Mouse (Mus musculus) intestine, embryonic 14.5 days (tissue): ENCODE measurements around the gene Obp2b. TPM values are rescaled to one million over a fixed set of nuclear protein-coding genes. Genes with fewer than 3 reads are reported as not detected.

Experiments
- ATAC-seq: fragments of 200-750 bp; cut with Nextera tagmentation; replicated peaks from 2 replicates; pipeline ENCODE4 v1.8.0; 2017; ENCODE audit warnings: low read depth, moderate number of reproducible peaks, moderate TSS enrichment, moderate library complexity; ENCODE audit not compliant: low FRiP score, low TSS enrichment
- DNase-seq: peaks from one replicate; pipeline ENCODE4 v3.0.0-alpha.2; 2018; ENCODE audit warnings: low spot score
- H3K27ac ChIP-seq: fragments of 300-500 bp; sonication (generic); 2 replicates; pipeline ENCODE4 v1.5.1; 2014; ENCODE audit warnings: low read depth, mild to moderate bottlenecking, control low read depth
- H3K27me3 ChIP-seq: fragments of 300-500 bp; sonication (generic); replicated peaks from 2 replicates; pipeline ENCODE4 v1.6.1; 2014; ENCODE audit warnings: low read length, control low read depth; ENCODE audit not compliant: control insufficient read depth, insufficient read depth
- H3K36me3 ChIP-seq: fragments of 300-500 bp; sonication (generic); 2 replicates; pipeline ENCODE4 v1.6.1; 2014; ENCODE audit warnings: low read length, control low read depth; ENCODE audit not compliant: control insufficient read depth, insufficient read depth
- H3K4me1 ChIP-seq: fragments of 300-500 bp; sonication (generic); replicated peaks from 2 replicates; pipeline ENCODE4 v1.6.1; 2014; ENCODE audit warnings: low read length, control low read depth, mixed read lengths; ENCODE audit not compliant: control insufficient read depth, insufficient read depth
- H3K4me2 ChIP-seq: fragments of 300-500 bp; sonication (generic); 2 replicates; pipeline ENCODE4 v1.6.1; 2014; ENCODE audit warnings: low read length
- H3K4me3 ChIP-seq: fragments of 300-500 bp; sonication (generic); 2 replicates; pipeline ENCODE4 v1.5.1; 2014; ENCODE audit warnings: low read depth, low read length, control low read depth, mixed read lengths
- H3K9ac ChIP-seq: fragments of 300-500 bp; sonication (generic); 2 replicates; pipeline ENCODE4 v1.6.1; 2014; ENCODE audit warnings: mild to moderate bottlenecking, low read length
- H3K9me3 ChIP-seq: fragments of 300-500 bp; sonication (generic); 2 replicates; pipeline ENCODE4 v1.6.1; 2016; ENCODE audit warnings: low read length, control low read depth; ENCODE audit not compliant: control insufficient read depth
- WGBS: fragments of 180-500 bp; shearing (Covaris S2); extraction: QIAGEN DNeasy Blood & Tissue Kit; methylation state at CpG from one replicate; pipeline ENCODE4 v1.1.7; 2014; 5-methylcytosine and 5-hydroxymethylcytosine counted together
- polyA plus RNA-seq: library from polyadenylated mRNA; unstranded; fragments of >200 nt; fragmentation: Nextera tagmentation; extraction: Ambion mirVana; gene quantifications from 2 replicates; pipeline ENCODE4 v1.2.1, GENCODE M21; 2014

Gene Obp2b
- polyA plus RNA-seq, 1 experiment from 2014 or later: not detected

DNA sequence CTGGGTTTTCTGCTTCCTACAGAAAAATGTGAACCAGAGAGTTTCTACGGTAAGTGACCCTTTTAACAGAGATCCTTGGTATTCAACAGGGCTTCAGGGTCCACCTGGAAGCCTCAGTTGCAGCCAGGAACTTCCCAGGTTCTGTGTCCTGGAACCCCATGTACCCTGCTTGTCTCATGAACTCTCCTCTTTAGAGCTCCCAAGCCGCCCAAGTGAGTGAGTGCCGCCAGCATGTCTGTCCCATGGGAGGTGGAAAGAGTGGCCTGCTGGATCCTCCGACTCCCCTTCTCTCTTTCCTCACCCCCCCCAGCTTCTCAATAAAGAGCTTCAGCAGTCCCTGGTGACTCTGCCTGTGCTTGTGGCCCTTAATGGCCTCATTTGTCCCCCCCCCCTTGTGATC lies 31.0 kb downstream of the Obp2b start:
- 85% methylated on average over 4 of the region's 4 CpGs for WGBS
- Histone ChIP-seq H3K9me3 (no peaks in the 10 kb centered on the region), H3K36me3 (no peaks in the 10 kb centered on the region), H3K4me1 (no peaks in the 10 kb centered on the region), H3K9ac (no peak overlapping the region), H3K4me2 (no peak overlapping the region), H3K4me3 (no peak overlapping the region), H3K27me3 (no peaks in the 10 kb centered on the region), H3K27ac (no peak overlapping the region)
- ATAC-seq: no peak
- no peak for DNase-seq

DNA sequence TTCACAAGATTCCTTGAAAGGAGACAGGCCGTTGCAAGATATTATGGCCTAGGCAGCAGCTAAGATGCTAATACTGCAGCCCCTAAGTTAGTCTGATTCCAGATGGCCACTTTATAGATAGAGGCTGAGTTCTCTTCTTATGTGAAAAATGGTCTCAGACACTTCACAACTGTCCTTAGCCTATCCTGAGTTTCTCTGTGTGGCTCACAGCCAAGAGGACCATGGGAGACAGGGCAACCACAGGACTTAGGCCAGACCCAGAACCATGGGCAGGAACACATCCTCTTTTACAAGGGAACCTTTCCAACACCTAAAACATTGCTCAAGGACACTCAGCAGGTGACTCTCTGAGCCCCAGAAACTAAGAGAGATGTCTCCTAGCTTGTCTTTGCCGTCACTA lies 36.7 kb downstream of the Obp2b start:
- no peak overlapping the region for H3K4me3 ChIP-seq
- no peaks in the 10 kb centered on the region for H3K4me1 ChIP-seq
- no peak for DNase-seq
- H3K27me3 ChIP-seq: no peaks in the 10 kb centered on the region
- no peak for ATAC-seq
- WGBS: 81% methylated on average over 2 of the region's 2 CpGs
- no peak overlapping the region for H3K4me2 ChIP-seq
- no peak overlapping the region for H3K9ac ChIP-seq
- H3K9me3 ChIP-seq: no peaks in the 10 kb centered on the region
- H3K36me3 ChIP-seq: no peaks in the 10 kb centered on the region
- H3K27ac ChIP-seq: no peak overlapping the region

DNA sequence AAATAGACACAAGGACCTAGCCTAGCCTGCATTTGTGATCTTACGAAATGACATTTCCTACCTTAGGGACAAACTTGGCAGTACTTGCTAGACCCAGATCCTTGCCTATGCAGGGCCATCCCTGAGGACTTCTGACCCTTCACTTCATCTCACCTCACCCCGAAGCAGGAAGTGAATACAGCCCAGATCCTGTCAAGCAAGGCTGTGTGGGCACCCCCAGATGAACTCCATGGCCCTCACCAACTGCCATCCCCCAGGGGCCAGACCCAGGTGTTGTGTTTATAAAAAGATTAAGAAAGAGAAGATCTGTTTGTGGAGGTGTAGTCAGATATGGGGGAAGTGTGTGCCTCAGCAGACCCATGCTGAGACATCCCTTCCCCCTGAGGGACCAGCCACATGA lies 37.8 kb downstream of the Obp2b start:
- 87% methylated on average over 2 of the region's 2 CpGs for WGBS
- H3K9ac ChIP-seq: no peak overlapping the region
- ATAC-seq: no peak

DNA sequence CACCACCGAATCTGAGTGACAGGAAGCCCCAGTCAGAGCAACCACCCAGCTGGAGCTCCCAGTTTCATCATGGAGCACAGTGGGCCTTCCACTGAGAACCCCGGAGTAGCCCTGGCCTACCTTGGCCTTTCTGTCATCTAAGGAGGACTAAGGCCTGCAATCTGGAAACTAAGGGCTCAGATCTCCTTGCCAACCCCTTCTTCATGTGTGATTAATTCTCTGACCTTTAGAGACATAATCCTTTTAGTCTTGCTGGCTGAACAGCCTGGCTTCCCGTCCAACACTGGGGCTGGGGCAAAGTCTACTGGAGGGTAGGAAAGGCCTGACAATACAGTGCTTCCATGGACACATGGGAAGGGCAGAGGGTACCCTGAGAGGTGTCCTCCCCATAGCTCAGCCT lies 39.2 kb downstream of the Obp2b start:
- H3K27ac ChIP-seq: no peak overlapping the region
- ATAC-seq (no peak), DNase-seq (no peak)
- H3K4me3 ChIP-seq: no peak overlapping the region
- no peak overlapping the region for H3K9ac ChIP-seq
- no peaks in the 10 kb centered on the region for H3K27me3 ChIP-seq
- H3K9me3 ChIP-seq: no peaks in the 10 kb centered on the region
- no peaks in the 10 kb centered on the region for H3K4me1 ChIP-seq
- H3K4me2 ChIP-seq: no peak overlapping the region
- no peaks in the 10 kb centered on the region for H3K36me3 ChIP-seq
- WGBS: 77% methylated on average over 3 of the region's 3 CpGs

More for the DNA sequence above, 37.8 kb downstream of the Obp2b start:
- no peak for DNase-seq
- H3K4me2 ChIP-seq: no peak overlapping the region
- H3K36me3 ChIP-seq: no peaks in the 10 kb centered on the region
- H3K9me3 ChIP-seq: no peaks in the 10 kb centered on the region
- no peak overlapping the region for H3K4me3 ChIP-seq
- H3K27ac ChIP-seq: no peak overlapping the region
- H3K4me1 ChIP-seq: no peaks in the 10 kb centered on the region
- H3K27me3 ChIP-seq: no peaks in the 10 kb centered on the region

DNA sequence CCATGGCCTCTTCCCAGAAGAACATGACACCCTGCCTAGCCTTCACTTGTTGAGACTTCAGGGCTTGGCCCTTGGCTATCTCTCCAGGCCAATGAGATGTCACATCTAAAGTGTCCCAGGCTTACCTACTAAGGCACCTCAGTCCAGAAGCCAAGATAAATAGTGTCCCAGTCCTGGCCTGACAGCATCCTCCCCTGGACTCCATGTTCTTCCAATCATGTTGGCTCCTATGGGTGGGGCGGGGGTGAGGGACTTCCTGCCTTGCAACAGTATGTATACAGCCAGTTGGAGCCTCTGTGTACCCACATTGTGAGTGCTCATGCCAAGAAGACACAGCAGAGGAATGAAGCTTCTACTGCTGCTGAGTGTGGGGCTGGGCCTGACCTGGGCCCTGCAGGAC lies 39.9 kb downstream of the Obp2b start, which contains the start of gene Lcn11:
Gene Lcn11, plus strand, starts transcription at position 301 of the 400 bp plus-strand sequence.
- no peak within 1 kb of the TSS for H3K9ac ChIP-seq
- H3K4me3 ChIP-seq: no peak within 1 kb of the TSS
- no peaks in the 10 kb centered on the region for H3K27me3 ChIP-seq
- 96% methylated on average over 1 of the region's 1 CpGs for WGBS
- H3K9me3 ChIP-seq: no peaks in the 10 kb centered on the region
- DNase-seq (no peak), ATAC-seq (no peak)
- no peaks in the 10 kb centered on the region for H3K36me3 ChIP-seq
- H3K4me1 ChIP-seq: no peaks in the 10 kb centered on the region
- H3K27ac ChIP-seq: no peak within 1 kb of the TSS
- H3K4me2 ChIP-seq: no peak within 1 kb of the TSS

DNA sequence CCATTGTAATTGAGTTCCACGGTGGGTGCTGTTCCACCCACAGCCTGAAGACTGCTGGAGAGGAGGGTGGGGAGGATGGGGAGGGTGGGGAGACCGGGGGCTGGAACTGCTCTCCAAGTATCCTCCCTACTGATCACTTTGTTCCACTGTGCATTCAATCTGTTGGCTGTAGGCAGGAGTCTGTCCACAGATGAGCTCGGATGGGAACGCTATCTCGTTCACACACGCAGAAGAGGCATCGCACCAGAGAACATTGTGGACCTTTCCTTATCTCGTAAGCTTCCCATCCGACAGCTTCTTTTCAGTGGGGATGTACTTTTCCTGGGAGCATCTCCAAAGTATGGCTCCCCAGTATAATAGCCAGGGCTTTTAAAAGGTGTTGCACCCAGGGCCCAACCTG lies 42.3 kb downstream of the Obp2b start:
- ATAC-seq (no peak), DNase-seq (no peak)
- Histone ChIP-seq H3K4me1 (no peaks in the 10 kb centered on the region), H3K4me2 (no peak overlapping the region), H3K36me3 (no peaks in the 10 kb centered on the region), H3K27ac (no peak overlapping the region), H3K4me3 (no peak overlapping the region), H3K9ac (no peak overlapping the region), H3K27me3 (no peaks in the 10 kb centered on the region), H3K9me3 (no peaks in the 10 kb centered on the region)
- WGBS: 90% methylated on average over 9 of the region's 9 CpGs

DNA sequence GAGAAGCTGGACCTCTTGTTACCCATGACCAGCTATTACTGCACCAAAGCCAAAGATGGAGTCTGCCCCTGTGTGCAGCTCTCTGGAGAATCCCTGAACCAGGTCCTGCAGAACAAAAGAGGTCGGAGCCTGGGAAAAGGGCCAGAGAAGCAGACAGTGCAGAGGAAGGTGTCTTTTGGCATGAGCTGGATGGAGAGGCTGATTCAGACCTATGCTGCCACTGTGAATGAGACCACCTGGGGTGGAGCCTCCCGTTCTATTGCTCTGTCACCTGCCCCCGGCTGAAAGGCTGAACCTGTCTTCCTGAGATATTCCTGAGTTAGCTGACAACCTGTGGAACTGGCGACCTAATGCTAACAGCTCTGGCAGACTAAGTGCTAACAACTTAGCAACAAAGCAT lies 44.1 kb downstream of the Obp2b start:
- H3K4me3 ChIP-seq: no peak overlapping the region
- H3K27ac ChIP-seq: no peak overlapping the region
- H3K36me3 ChIP-seq: no peaks in the 10 kb centered on the region
- no peaks in the 10 kb centered on the region for H3K27me3 ChIP-seq
- H3K9ac ChIP-seq: no peak overlapping the region
- H3K4me1 ChIP-seq: 0 out of 2 replicates have a peak, but pooled peaks cover 2% of the 10 kb centered on the region
- no peaks in the 10 kb centered on the region for H3K9me3 ChIP-seq
- no peak overlapping the region for H3K4me2 ChIP-seq
- WGBS: 38% methylated on average over 4 of the region's 4 CpGs
- ATAC-seq: no peak
- DNase-seq: no peak

DNA sequence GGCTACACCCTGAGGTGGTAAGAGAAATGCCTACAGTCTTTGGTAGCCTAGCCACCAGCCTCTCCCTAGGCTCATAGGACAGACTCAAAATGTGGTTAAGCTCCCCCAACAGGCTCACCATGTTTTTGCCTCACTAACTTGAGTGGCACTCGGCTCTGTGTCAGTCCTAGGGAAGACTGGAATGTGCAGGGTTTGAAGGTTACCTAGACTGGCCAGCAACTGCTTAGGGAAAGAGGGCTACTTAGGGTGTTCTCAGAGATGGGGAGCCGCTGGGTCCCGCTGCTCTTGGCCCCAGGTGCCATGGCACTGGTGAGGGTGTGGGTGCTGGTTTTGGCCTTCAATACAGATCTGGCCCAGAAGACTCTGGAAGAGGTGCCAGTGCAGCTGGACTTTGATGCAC lies 45.1 kb downstream of the Obp2b start, which contains the start of gene Gm13539:
Gene Gm13539, plus strand, starts transcription at position 301 of the 400 bp plus-strand sequence.
- Histone ChIP-seq H3K27me3 (no peaks in the 10 kb centered on the region), H3K4me1 (peaks cover 5% of the 10 kb centered on the region; the same call in 1 of the 2 replicates), H3K9me3 (no peaks in the 10 kb centered on the region), H3K36me3 (no peaks in the 10 kb centered on the region), H3K4me2 (no peak within 1 kb of the TSS), H3K4me3 (no peak within 1 kb of the TSS), H3K9ac (no peak within 1 kb of the TSS), H3K27ac (no peak within 1 kb of the TSS)
- no peak for ATAC-seq
- no peak for DNase-seq
- WGBS: 84% methylated on average over 3 of the region's 3 CpGs

DNA sequence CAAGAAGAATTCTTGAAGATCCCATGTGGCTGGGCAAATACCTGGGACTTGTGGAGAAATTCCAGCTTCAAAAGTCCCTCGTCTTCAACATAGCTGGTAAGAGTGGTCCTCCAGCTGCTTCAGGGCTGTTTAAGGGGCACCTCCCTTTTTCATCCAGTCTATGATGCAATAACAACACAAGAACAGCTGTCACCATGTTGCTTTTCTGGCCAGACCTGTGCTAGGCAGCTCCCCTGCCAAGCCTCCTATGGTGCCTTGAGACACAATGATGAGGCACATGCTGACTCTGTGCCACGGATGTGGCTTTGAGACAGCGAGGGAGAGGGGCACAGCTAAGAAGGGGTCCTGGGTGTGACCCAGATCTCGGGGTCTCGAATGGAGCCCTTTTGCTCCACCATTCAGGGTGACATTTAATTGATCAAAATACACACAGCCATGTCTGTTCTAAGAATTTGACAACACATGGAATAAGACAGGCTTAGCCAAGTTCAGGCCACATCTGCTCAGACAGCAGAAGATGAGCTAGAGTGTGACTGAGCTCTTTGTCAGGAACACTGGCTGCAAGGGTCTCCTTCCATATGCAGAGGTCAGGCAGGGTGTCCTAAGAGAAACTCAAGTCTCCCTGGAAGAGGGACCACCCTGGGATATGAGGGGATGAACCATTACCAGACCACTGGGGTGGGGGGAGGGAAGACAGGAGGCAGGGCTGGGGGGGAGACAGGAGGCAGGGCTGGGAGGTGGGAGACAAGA lies 48.9 kb downstream of the Obp2b start:
- 61% methylated on average over 5 of the region's 5 CpGs for WGBS

More for the DNA sequence above, 48.9 kb downstream of the Obp2b start:
- Histone ChIP-seq H3K27me3 (no peaks in the 10 kb centered on the region), H3K27ac (no peak overlapping the region), H3K4me2 (no peak overlapping the region), H3K4me3 (no peak overlapping the region), H3K9me3 (no peaks in the 10 kb centered on the region), H3K36me3 (no peaks in the 10 kb centered on the region), H3K4me1 (peaks cover 5% of the 10 kb centered on the region; the same call in 1 of the 2 replicates), H3K9ac (no peak overlapping the region)
- DNase-seq (no peak), ATAC-seq (no peak)
